Comparison of ENCODE assay signal across 13 mouse cellular contexts in genomic region chr2:161709316-161709715, GRCm38 (mm10).
"Had no signal": no experiment of that assay in that cellular context is flagged by ENCODE, and none has a peak within 500 bp of the region (broad histone marks: within the 10 kb centered on the region; RNA-seq: fewer than 3 reads in every experiment).

No protein-coding gene starts in this region.

- DNase-seq: kidney, adult 18-20 months; kidney, adult 9 months; kidney, postnatal 14 days; kidney, postnatal 4 days; liver, embryonic 13.5 days; lung, adult 2 months; lung, postnatal 14 days; lung, postnatal 4 days; right cerebral cortex, adult 18-20 months; right cerebral cortex, postnatal 14 days; right cerebral cortex, postnatal 4 days; spleen, adult 18-20 months; thymus, postnatal 4 days had no signal
